Comparison of ENCODE assay signal across 27 mouse cellular contexts in genomic region chrX:88582638-88583037, GRCm38 (mm10).
"Had no signal": no experiment of that assay in that cellular context is flagged by ENCODE, and none has a peak within 500 bp of the region (broad histone marks: within the 10 kb centered on the region; RNA-seq: fewer than 3 reads in every experiment).

No protein-coding gene starts in this region.

- H3K9me3 ChIP-seq: heart, embryonic 10.5 days; hindbrain, embryonic 10.5 days; hindbrain, embryonic 12.5 days; kidney, embryonic 15.5 days; limb, embryonic 13.5 days; limb, embryonic 15.5 days; liver, embryonic 12.5 days had no signal

- H3K36me3 ChIP-seq: heart, embryonic 10.5 days; heart, embryonic 12.5 days; hindbrain, embryonic 10.5 days; hindbrain, embryonic 12.5 days; kidney, embryonic 15.5 days; limb, embryonic 13.5 days; limb, embryonic 15.5 days; liver, embryonic 12.5 days had no signal

- H3K4me3 ChIP-seq: gastrocnemius, adult 2 months; heart, embryonic 10.5 days; heart, embryonic 12.5 days; hindbrain, embryonic 10.5 days; hindbrain, embryonic 12.5 days; kidney, embryonic 15.5 days; limb, embryonic 13.5 days; limb, embryonic 15.5 days; liver, embryonic 12.5 days had no signal

- H3K4me2 ChIP-seq: heart, embryonic 12.5 days; hindbrain, embryonic 12.5 days; hindbrain, embryonic 14.5 days; kidney, embryonic 15.5 days; limb, embryonic 13.5 days; limb, embryonic 15.5 days; liver, embryonic 12.5 days had no signal

- H3K4me1 ChIP-seq: heart, embryonic 10.5 days; heart, embryonic 12.5 days; hindbrain, embryonic 10.5 days; hindbrain, embryonic 12.5 days; kidney, embryonic 15.5 days; limb, embryonic 13.5 days; limb, embryonic 15.5 days; liver, embryonic 12.5 days had no signal

- DNase-seq: gastrocnemius, adult 2 months; gastrocnemius, postnatal 10 days; gastrocnemius, postnatal 25 days; heart, adult 18-20 months; heart, postnatal 10 days; heart, postnatal 4 days; kidney, adult 11 months; kidney, adult 2 months; kidney, adult 9 months; kidney, postnatal 14 days; kidney, postnatal 36 days; layer of hippocampus, adult 9-11 months; layer of hippocampus, postnatal 36 days; left cerebral cortex, postnatal 4 days had no signal

- ATAC-seq: hindbrain, postnatal 0 days; intestine, embryonic 16.5 days; liver, embryonic 12.5 days had no signal

- H3K9ac ChIP-seq: heart, embryonic 12.5 days; hindbrain, embryonic 12.5 days; hindbrain, embryonic 14.5 days; kidney, embryonic 15.5 days; limb, embryonic 13.5 days; limb, embryonic 15.5 days; liver, embryonic 12.5 days; liver, embryonic 14.5 days had no signal

- H3K27ac ChIP-seq: gastrocnemius, adult 2 months; heart, embryonic 10.5 days; hindbrain, embryonic 10.5 days; hindbrain, embryonic 12.5 days; hindbrain, embryonic 14.5 days; hindbrain, postnatal 0 days; kidney, embryonic 15.5 days; kidney, postnatal 0 days; limb, embryonic 13.5 days; limb, embryonic 15.5 days; liver, embryonic 12.5 days; liver, embryonic 14.5 days had no signal

- H3K27me3 ChIP-seq: heart, embryonic 12.5 days; hindbrain, embryonic 12.5 days; kidney, embryonic 15.5 days; limb, embryonic 13.5 days; limb, embryonic 15.5 days; liver, embryonic 12.5 days had no signal
